Mouse (Mus musculus) kidney, postnatal 14 days (tissue): Measurements from ENCODE around the gene Fbxo40.

Experiments used
- DNase-seq: peaks from one replicate; pipeline ENCODE4 v3.0.0; 2022; ENCODE audit warnings: mixed read lengths

Fbxo40 gene

GRCm38 (mm10) chr16:36946459-36947159 is 43.7 kb downstream of the Fbxo40 start:
- no peak for DNase-seq

GRCm38 (mm10) chr16:36944895-36945424 is 45.3 kb downstream of the Fbxo40 start:
- DNase-seq, result peak; percentile 64

- peak; percentile 30 for DNase-seq
These were observed 46.7 kb downstream of the Fbxo40 start for GRCm38 (mm10) chr16:36943591-36943990.

GRCm38 (mm10) chr16:36941895-36942294 is 48.4 kb downstream of the Fbxo40 start:
- DNase-seq, result no peak

GRCm38 (mm10) chr16:36941137-36941727 is 49.0 kb downstream of the Fbxo40 start:
- peak; percentile 30 for DNase-seq

GRCm38 (mm10) chr16:36935814-36936213 is 54.5 kb downstream of the Fbxo40 start:
- DNase-seq, result no peak

- peak; percentile 20 for DNase-seq
These were observed 55.2 kb downstream of the Fbxo40 start, which contains the start of gene Hcls1 for GRCm38 (mm10) chr16:36934841-36935620. Gene Hcls1, plus strand, starts transcription at chr16:36934983.

GRCm38 (mm10) chr16:36934131-36934840 is 56.0 kb downstream of the Fbxo40 start:
- DNase-seq, result peak; percentile 33

- DNase-seq, result no peak
These were observed 57.7 kb downstream of the Fbxo40 start for GRCm38 (mm10) chr16:36932546-36932945.

- DNase-seq, result no peak
These were observed 58.3 kb downstream of the Fbxo40 start for GRCm38 (mm10) chr16:36931976-36932375.

GRCm38 (mm10) chr16:36931381-36931780 is 58.9 kb downstream of the Fbxo40 start:
- DNase-seq, result no peak

- no peak for DNase-seq
These were observed 59.8 kb downstream of the Fbxo40 start for GRCm38 (mm10) chr16:36930231-36931136.

GRCm38 (mm10) chr16:36929216-36929615 is 61.1 kb downstream of the Fbxo40 start:
- DNase-seq, result no peak

GRCm38 (mm10) chr16:36928106-36928500 is 62.2 kb downstream of the Fbxo40 start:
- DNase-seq, result no peak

GRCm38 (mm10) chr16:36927495-36928105 is 62.7 kb downstream of the Fbxo40 start:
- no peak for DNase-seq

- no peak for DNase-seq
These were observed 63.5 kb downstream of the Fbxo40 start for GRCm38 (mm10) chr16:36926514-36927447.

GRCm38 (mm10) chr16:36925797-36926196 is 64.5 kb downstream of the Fbxo40 start:
- DNase-seq, result no peak

- DNase-seq, result no peak
These were observed 64.9 kb downstream of the Fbxo40 start for GRCm38 (mm10) chr16:36925351-36925750.

- no peak for DNase-seq
These were observed 66.0 kb downstream of the Fbxo40 start for GRCm38 (mm10) chr16:36924312-36924711.

- no peak for DNase-seq
These were observed 68.3 kb downstream of the Fbxo40 start for GRCm38 (mm10) chr16:36921980-36922379.
